Mouse (Mus musculus): ENCODE measurements around the gene Tmem265.
A peak's percentile ranks its signal among the peaks of the same experiment; 100 is the strongest.

The Tmem265 gene

GRCm38 (mm10) chr7:127561340-127561858 is at the start of gene Tmem265:
Gene Tmem265, plus strand, starts transcription at chr7:127561390.
- DNase-seq = peak; percentile 36 to 63

- peak in 1 of 2 experiments; percentile 97 for DNase-seq
Observed at GRCm38 (mm10) chr7:127511808-127512230, 49.4 kb upstream of the Tmem265 start, which contains the start of gene Srcap. Gene Srcap, plus strand, starts transcription at chr7:127511983.

- peak; percentile 93 to 94 for DNase-seq
Observed at GRCm38 (mm10) chr7:127512231-127513015, 48.8 kb upstream of the Tmem265 start.

- DNase-seq = peak in 1 of 2 experiments; percentile 26
Observed at GRCm38 (mm10) chr7:127513016-127513390, 48.2 kb upstream of the Tmem265 start.

GRCm38 (mm10) chr7:127513781-127514180 is 47.4 kb upstream of the Tmem265 start:
- no peak for DNase-seq

- peak; percentile 57 to 74 for DNase-seq
Observed at GRCm38 (mm10) chr7:127515846-127516245, 45.3 kb upstream of the Tmem265 start.

- no peak for DNase-seq
Observed at GRCm38 (mm10) chr7:127516344-127516743, 44.8 kb upstream of the Tmem265 start.

- DNase-seq = no peak
Observed at GRCm38 (mm10) chr7:127519284-127519683, 41.9 kb upstream of the Tmem265 start, which contains the start of gene Gm42715. Gene Gm42715, plus strand, starts transcription at chr7:127519584.

GRCm38 (mm10) chr7:127541671-127542070 is 19.5 kb upstream of the Tmem265 start:
- DNase-seq = peak; percentile 51 to 67

GRCm38 (mm10) chr7:127549116-127549835 is 11.9 kb upstream of the Tmem265 start:
- DNase-seq = peak; percentile 90 to 94

GRCm38 (mm10) chr7:127551558-127551957 is 9.6 kb upstream of the Tmem265 start:
- DNase-seq = no peak

GRCm38 (mm10) chr7:127560580-127560979 is 610 bp upstream of the Tmem265 start:
- DNase-seq = no peak

- DNase-seq = peak; percentile 95 to 97
Observed at GRCm38 (mm10) chr7:127564381-127565150, 3.4 kb downstream of the Tmem265 start.

- peak; percentile 87 to 90 for DNase-seq
Observed at GRCm38 (mm10) chr7:127572895-127573471, 11.8 kb downstream of the Tmem265 start, which contains the start of gene Phkg2. Gene Phkg2, plus strand, starts transcription at chr7:127573340.

GRCm38 (mm10) chr7:127573503-127574008 is 12.4 kb downstream of the Tmem265 start:
- DNase-seq = peak; percentile 44 to 55

GRCm38 (mm10) chr7:127574115-127574514 is 12.9 kb downstream of the Tmem265 start:
- DNase-seq = peak in 1 of 2 experiments; percentile 17

- no peak for DNase-seq
Observed at GRCm38 (mm10) chr7:127583260-127583659, 22.1 kb downstream of the Tmem265 start.

GRCm38 (mm10) chr7:127585031-127585430 is 23.8 kb downstream of the Tmem265 start:
- no peak for DNase-seq

- no peak for DNase-seq
Observed at GRCm38 (mm10) chr7:127586149-127586548, 25.0 kb downstream of the Tmem265 start.

GRCm38 (mm10) chr7:127587196-127587595 is 26.0 kb downstream of the Tmem265 start:
- DNase-seq = no peak

GRCm38 (mm10) chr7:127588011-127588871 is 27.1 kb downstream of the Tmem265 start, which contains the start of the genes Ccdc189 and Rnf40:
Gene Ccdc189, minus strand, starts transcription at chr7:127588595.
Gene Rnf40, plus strand, starts transcription at chr7:127588767.
- peak; percentile 89 to 91 for DNase-seq
